Mouse (Mus musculus): ENCODE results near the gene Sirpb1a. TPM values are rescaled to one million over a fixed set of nuclear protein-coding genes. Genes with fewer than 3 reads are reported as not detected.

The Sirpb1a gene
- polyA plus RNA-seq, 1 experiment, result 4.0 TPM

GRCm38 (mm10) chr3:15334182-15334581 is 92.1 kb downstream of the Sirpb1a start:
- TF ChIP-seq POLR2A (IDR thresholded peaks at IDR 0.05; ENCODE audit: borderline replicate concordance, control insufficient read depth, low read depth, low read length) (no peak), CTCF (IDR thresholded peaks at IDR 0.05; ENCODE audit: control insufficient read depth, insufficient read depth, low read length) (no peak)
- Histone ChIP-seq H3K27ac (ENCODE audit: control insufficient read depth, insufficient read depth, low read depth, low read length, poor library complexity) (no peak overlapping the region), H3K4me1 (ENCODE audit: control insufficient read depth, insufficient read depth, low read length) (no peaks in the 10 kb centered on the region; the same call in 1 of the 2 replicates), H3K4me3 (replicated peaks; ENCODE audit: control insufficient read depth, low read depth, low read length) (no peak overlapping the region)
- 67% methylated on average over 2 of the region's 2 CpGs for WGBS

DNA sequence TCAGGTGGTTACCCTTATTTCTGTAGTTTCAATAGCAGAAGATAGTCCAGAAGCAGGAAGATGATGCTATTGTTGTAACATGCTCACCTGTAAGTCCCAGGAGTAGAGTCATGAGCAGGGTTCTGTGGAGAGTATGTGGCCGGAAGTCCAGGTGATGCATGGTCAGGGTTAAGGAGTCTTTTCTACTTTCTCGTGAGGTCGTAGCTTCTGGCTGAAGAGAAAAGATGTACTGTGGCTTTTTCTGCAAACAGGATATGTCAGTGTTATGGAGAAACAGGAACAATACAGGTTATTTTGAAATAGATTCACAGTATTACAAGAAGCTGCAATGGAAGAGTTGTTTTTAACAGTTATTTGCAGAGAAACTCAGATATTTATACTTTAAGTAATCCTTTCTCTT is 94.3 kb downstream of the Sirpb1a start, which contains the start of gene Gm9733:
TSS of gene Gm9733 (minus strand) at position 240 of the 400 bp plus-strand sequence.
- no peaks in the 10 kb centered on the region; the same call in 1 of the 2 replicates for H3K4me1 ChIP-seq (ENCODE audit: control insufficient read depth, insufficient read depth, low read length)
- no peak for TF ChIP-seq POLR2A (IDR thresholded peaks at IDR 0.05; ENCODE audit: borderline replicate concordance, control insufficient read depth, low read depth, low read length)
- TF ChIP-seq CTCF (IDR thresholded peaks at IDR 0.05; ENCODE audit: control insufficient read depth, insufficient read depth, low read length), result no peak
- 33% methylated on average over 3 of the region's 3 CpGs for WGBS
- peak within 1 kb of the TSS; percentile 80; the same call in 1 of the 2 replicates for H3K27ac ChIP-seq (ENCODE audit: control insufficient read depth, insufficient read depth, low read depth, low read length, poor library complexity)
- H3K4me3 ChIP-seq (replicated peaks; ENCODE audit: control insufficient read depth, low read depth, low read length), result peak within 1 kb of the TSS; percentile 48

DNA sequence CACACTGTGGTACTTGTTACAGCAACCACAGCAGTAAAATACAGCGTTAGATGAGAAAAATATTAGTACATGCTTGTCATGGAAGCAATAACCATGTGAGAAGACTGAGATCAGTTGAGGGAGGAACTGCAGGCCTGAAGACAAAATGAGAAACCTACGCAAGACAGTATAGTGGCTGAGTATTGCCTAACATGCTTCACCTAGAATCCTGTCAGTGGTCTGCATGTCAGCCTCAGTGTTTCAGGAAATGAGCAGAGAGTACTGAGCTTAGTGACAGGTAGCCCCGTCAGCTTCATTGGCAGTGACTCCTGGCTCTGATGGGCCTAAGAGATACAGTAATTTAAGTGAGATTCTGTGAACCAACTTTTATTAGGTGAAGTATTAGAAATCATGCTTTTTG is 94.8 kb downstream of the Sirpb1a start:
- Histone ChIP-seq H3K4me1 (ENCODE audit: control insufficient read depth, insufficient read depth, low read length) (no peaks in the 10 kb centered on the region; the same call in 1 of the 2 replicates), H3K27ac (ENCODE audit: control insufficient read depth, insufficient read depth, low read depth, low read length, poor library complexity) (peak overlapping the region; percentile 80; the same call in 1 of the 2 replicates), H3K4me3 (replicated peaks; ENCODE audit: control insufficient read depth, low read depth, low read length) (peak overlapping the region; percentile 48)
- WGBS, result 27% methylated on average over 3 of the region's 3 CpGs
- TF ChIP-seq POLR2A (IDR thresholded peaks at IDR 0.05; ENCODE audit: borderline replicate concordance, control insufficient read depth, low read depth, low read length) (no peak), CTCF (IDR thresholded peaks at IDR 0.05; ENCODE audit: control insufficient read depth, insufficient read depth, low read length) (no peak)

DNA sequence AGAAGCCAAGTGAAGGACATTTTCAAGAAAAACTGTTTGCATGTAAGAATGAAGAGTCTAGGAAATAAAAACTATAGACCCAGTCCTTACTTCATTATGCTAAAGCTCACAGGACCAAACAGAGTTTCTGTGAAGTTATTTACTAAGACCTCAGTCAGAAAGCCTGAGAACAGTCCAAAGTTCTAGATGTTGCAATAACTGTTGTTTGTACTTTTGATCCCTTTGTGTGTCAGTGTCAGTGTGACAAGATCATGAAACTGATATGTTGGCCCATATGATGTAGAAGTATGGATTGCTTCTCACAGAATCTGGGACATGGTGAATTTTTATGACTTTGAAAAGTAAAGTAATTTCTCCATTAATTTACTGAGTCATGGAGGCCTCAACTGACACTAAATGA is 96.8 kb downstream of the Sirpb1a start:
- Histone ChIP-seq H3K27ac (ENCODE audit: control insufficient read depth, insufficient read depth, low read depth, low read length, poor library complexity) (no peak overlapping the region), H3K4me3 (replicated peaks; ENCODE audit: control insufficient read depth, low read depth, low read length) (no peak overlapping the region), H3K4me1 (ENCODE audit: control insufficient read depth, insufficient read depth, low read length) (no peaks in the 10 kb centered on the region; the same call in 1 of the 2 replicates)
- no peak for TF ChIP-seq POLR2A (IDR thresholded peaks at IDR 0.05; ENCODE audit: borderline replicate concordance, control insufficient read depth, low read depth, low read length)
- TF ChIP-seq CTCF (IDR thresholded peaks at IDR 0.05; ENCODE audit: control insufficient read depth, insufficient read depth, low read length), result no peak

Other genes with a start within 250 kb of the Sirpb1a start
- 3.8 and 11.8 TPM in 2 replicates for gene Gm9733, start 94.2 kb downstream of the Sirpb1a start, polyA plus RNA-seq (2011; ENCODE audit: insufficient read depth, insufficient read length, low replicate concordance, missing spikeins)
- 13.3 TPM in 1 of 2 replicates, not detected in the other for gene Sirpb1b, start 148.5 kb upstream of the Sirpb1a start, polyA plus RNA-seq (2011; ENCODE audit: insufficient read depth, insufficient read length, low replicate concordance, missing spikeins)